Mouse (Mus musculus) hindbrain, embryonic 11.5 days (tissue): ENCODE measurements around the gene Btbd9. TPM values are rescaled to one million over a fixed set of nuclear protein-coding genes. Genes with fewer than 3 reads are reported as not detected.

Experiments used
- ATAC-seq: fragments of 200-750 bp; cut with Nextera tagmentation; 2 replicates; pipeline ENCODE4 v1.8.0; 2017; ENCODE audit warnings: mild to moderate bottlenecking, moderate TSS enrichment, moderate library complexity; ENCODE audit not compliant: low FRiP score
- DNase-seq: peaks from one replicate; pipeline ENCODE4 v3.0.0-alpha.2; 2015; ENCODE audit warnings: low spot score
- H3K27ac ChIP-seq: fragments of 300-500 bp; sonication (generic); 2 replicates; pipeline ENCODE4 v1.5.1; 2014; ENCODE audit warnings: mild to moderate bottlenecking, low read depth, low read length
- H3K27me3 ChIP-seq: fragments of 300-500 bp; sonication (generic); 2 replicates; pipeline ENCODE4 v1.6.1; 2014; ENCODE audit warnings: mild to moderate bottlenecking, low read length, moderate library complexity, mixed read lengths; ENCODE audit not compliant: control insufficient read depth, insufficient read depth
- H3K36me3 ChIP-seq: fragments of 300-500 bp; sonication (generic); 2 replicates; pipeline ENCODE4 v1.6.1; 2014; ENCODE audit warnings: mild to moderate bottlenecking, low read length, moderate library complexity, mixed read lengths; ENCODE audit not compliant: control insufficient read depth, insufficient read depth
- H3K4me1 ChIP-seq: fragments of 300-500 bp; sonication (generic); replicated peaks from 2 replicates; pipeline ENCODE4 v1.6.1; 2014; ENCODE audit warnings: low read length, mixed read lengths; ENCODE audit not compliant: control insufficient read depth, insufficient read depth
- H3K4me2 ChIP-seq: fragments of 300-500 bp; sonication (generic); replicated peaks from 2 replicates; pipeline ENCODE4 v1.6.1; 2014; ENCODE audit warnings: mild to moderate bottlenecking, low read depth, low read length
- H3K4me3 ChIP-seq: fragments of 300-500 bp; sonication (generic); 2 replicates; pipeline ENCODE4 v1.5.1; 2014; ENCODE audit warnings: low read depth, low read length
- H3K9ac ChIP-seq: fragments of 300-500 bp; sonication (generic); 2 replicates; pipeline ENCODE4 v1.6.1; 2014; ENCODE audit warnings: low read depth, low read length
- H3K9me3 ChIP-seq: fragments of 300-500 bp; sonication (generic); 2 replicates; pipeline ENCODE4 v1.6.1; 2016; ENCODE audit warnings: low read length; ENCODE audit not compliant: control insufficient read depth
- WGBS: fragments of 180-500 bp; shearing (Covaris S2); extraction: QIAGEN DNeasy Blood & Tissue Kit; methylation state at CpG from one replicate; pipeline ENCODE4 v1.1.7; 2014; 5-methylcytosine and 5-hydroxymethylcytosine counted together
- polyA plus RNA-seq: library from polyadenylated mRNA; unstranded; fragments of >200 nt; fragmentation: Nextera tagmentation; extraction: Ambion mirVana; gene quantifications from 2 replicates; pipeline ENCODE4 v1.2.1, GENCODE M21; 2014

Btbd9 gene
- polyA plus RNA-seq, 1 experiment from 2014 or later = 63.0 TPM

- H3K9ac ChIP-seq = no peak overlapping the region
- DNase-seq (no peak), ATAC-seq (no peak)
- H3K4me1 ChIP-seq = no peaks in the 10 kb centered on the region
- no peak overlapping the region for H3K4me2 ChIP-seq
- no peaks in the 10 kb centered on the region for H3K9me3 ChIP-seq
- H3K36me3 ChIP-seq = no peaks in the 10 kb centered on the region
- H3K27me3 ChIP-seq = no peaks in the 10 kb centered on the region
- no peak overlapping the region for H3K4me3 ChIP-seq
- H3K27ac ChIP-seq = no peak overlapping the region
- 92% methylated on average over 4 of the region's 4 CpGs for WGBS
These were observed 184.3 kb downstream of the Btbd9 start for GRCm38 (mm10) chr17:30392031-30392430.

DNA sequence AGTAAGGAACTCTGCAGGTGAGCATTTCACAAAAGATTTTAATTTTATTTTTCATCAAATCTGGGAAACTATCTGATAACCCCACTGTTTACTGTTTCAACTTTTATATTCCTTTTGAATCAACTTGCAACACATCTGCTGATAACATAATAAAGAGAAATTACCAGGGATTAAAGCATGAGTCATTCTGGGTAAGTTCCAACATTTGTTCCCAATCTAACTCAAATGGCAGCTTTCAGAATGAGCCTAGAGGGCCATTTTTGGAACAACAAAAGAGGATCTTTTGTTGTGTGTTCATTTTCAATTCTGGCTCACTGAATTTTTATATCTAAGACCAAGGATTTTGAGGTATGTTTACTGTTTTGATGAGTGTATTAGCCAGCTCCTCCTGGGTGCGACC, 185.1 kb downstream of the Btbd9 start:
- DNase-seq (no peak), ATAC-seq (no peak)
- Histone ChIP-seq H3K4me1 (no peaks in the 10 kb centered on the region), H3K36me3 (no peaks in the 10 kb centered on the region), H3K4me3 (no peak overlapping the region), H3K9ac (no peak overlapping the region), H3K27ac (no peak overlapping the region), H3K27me3 (no peaks in the 10 kb centered on the region), H3K4me2 (no peak overlapping the region), H3K9me3 (no peaks in the 10 kb centered on the region)
- 92% methylated on average over 1 of the region's 1 CpGs for WGBS

DNA sequence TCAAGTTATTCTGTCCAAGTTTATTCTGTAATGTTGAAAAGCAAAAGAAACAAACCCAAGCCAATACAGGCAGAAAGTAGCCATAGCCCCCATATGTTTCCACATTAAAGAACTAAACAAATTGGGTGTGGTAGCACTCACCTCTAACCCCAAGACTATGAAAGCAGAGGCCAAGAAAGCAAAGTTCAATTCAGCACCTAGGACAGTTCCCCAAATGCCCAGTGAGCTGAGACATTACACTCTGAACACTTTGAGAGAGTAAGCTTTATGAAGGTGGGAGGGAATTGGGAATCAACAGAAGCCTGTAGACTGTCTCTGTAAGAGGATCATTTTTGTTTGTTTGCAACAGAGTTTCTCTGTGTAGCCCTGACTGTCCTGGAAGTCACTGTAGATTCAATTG, 186.6 kb downstream of the Btbd9 start:
- Histone ChIP-seq H3K4me3 (no peak overlapping the region), H3K4me1 (no peaks in the 10 kb centered on the region), H3K27me3 (no peaks in the 10 kb centered on the region), H3K36me3 (no peaks in the 10 kb centered on the region), H3K27ac (no peak overlapping the region), H3K9ac (no peak overlapping the region), H3K9me3 (no peaks in the 10 kb centered on the region), H3K4me2 (no peak overlapping the region)
- DNase-seq (peak; percentile 22), ATAC-seq (no peak)

- Histone ChIP-seq H3K9me3 (no peaks in the 10 kb centered on the region), H3K4me2 (no peak overlapping the region), H3K4me3 (no peak overlapping the region), H3K9ac (no peak overlapping the region), H3K27ac (no peak overlapping the region), H3K36me3 (no peaks in the 10 kb centered on the region), H3K4me1 (no peaks in the 10 kb centered on the region), H3K27me3 (no peaks in the 10 kb centered on the region)
- no peak for ATAC-seq
- WGBS = 90% methylated on average over 4 of the region's 4 CpGs
- DNase-seq = no peak
These were observed 187.5 kb downstream of the Btbd9 start for GRCm38 (mm10) chr17:30388817-30389216.

GRCm38 (mm10) chr17:30388391-30388790, 187.9 kb downstream of the Btbd9 start:
- Histone ChIP-seq H3K36me3 (no peaks in the 10 kb centered on the region), H3K9me3 (no peaks in the 10 kb centered on the region), H3K27ac (no peak overlapping the region), H3K4me3 (no peak overlapping the region), H3K27me3 (no peaks in the 10 kb centered on the region), H3K4me1 (no peaks in the 10 kb centered on the region), H3K4me2 (no peak overlapping the region), H3K9ac (no peak overlapping the region)
- ATAC-seq (no peak), DNase-seq (no peak)
- whole genome bisulfite sequencing = 87% methylated on average over 3 of the region's 3 CpGs

DNA sequence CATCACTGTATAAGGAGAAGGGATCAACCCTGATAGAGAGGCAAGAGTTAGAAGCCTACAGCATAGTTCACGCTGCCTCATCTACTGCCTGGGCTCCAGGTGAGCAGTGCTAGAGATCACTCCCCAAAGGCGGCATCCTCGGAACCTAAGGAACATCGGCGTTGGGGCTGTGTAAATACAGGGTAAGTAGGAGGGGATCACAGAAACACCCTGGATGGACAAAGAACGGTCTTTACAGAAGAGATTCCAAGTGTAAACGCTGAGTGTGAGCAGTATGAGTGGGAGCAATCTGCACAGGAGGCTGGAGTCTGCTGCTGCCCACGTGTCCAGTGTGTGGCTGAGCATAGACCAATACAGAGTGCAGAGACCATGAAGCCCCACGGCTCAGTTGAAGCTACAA, 190.0 kb downstream of the Btbd9 start:
- DNase-seq (no peak), ATAC-seq (no peak)
- no peak overlapping the region for H3K4me3 ChIP-seq
- no peak overlapping the region for H3K4me2 ChIP-seq
- H3K9me3 ChIP-seq = no peaks in the 10 kb centered on the region
- H3K36me3 ChIP-seq = no peaks in the 10 kb centered on the region
- no peak overlapping the region for H3K9ac ChIP-seq
- H3K27me3 ChIP-seq = no peaks in the 10 kb centered on the region
- no peak overlapping the region for H3K27ac ChIP-seq
- 91% methylated on average over 9 of the region's 9 CpGs for WGBS
- H3K4me1 ChIP-seq = no peaks in the 10 kb centered on the region

DNA sequence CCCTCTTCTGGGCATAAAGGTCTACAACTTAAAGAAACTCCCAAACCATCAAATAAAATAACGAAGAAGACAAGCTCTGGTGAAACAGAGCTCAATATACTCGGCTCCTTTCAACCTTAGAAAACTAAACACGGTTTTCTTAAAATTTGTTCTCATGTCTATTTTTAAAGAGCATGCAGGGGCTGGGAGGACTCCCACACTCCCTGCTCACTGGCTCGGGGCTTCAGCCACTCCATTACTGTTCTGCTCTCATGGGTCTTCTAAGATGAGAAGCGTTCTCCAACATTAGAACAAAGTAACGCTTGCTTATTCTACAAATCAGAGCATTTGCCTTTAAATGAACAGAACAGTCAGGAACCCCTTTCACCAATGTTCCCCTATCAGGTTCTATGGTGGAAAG, 192.6 kb downstream of the Btbd9 start:
- no peaks in the 10 kb centered on the region for H3K36me3 ChIP-seq
- no peak overlapping the region for H3K27ac ChIP-seq
- 91% methylated on average over 6 of the region's 6 CpGs for WGBS

GRCm38 (mm10) chr17:30378221-30379010, 197.9 kb downstream of the Btbd9 start:
- Histone ChIP-seq H3K27ac (no peak overlapping the region), H3K27me3 (no peaks in the 10 kb centered on the region), H3K36me3 (no peaks in the 10 kb centered on the region), H3K9ac (no peak overlapping the region), H3K4me2 (no peak overlapping the region), H3K9me3 (no peaks in the 10 kb centered on the region), H3K4me1 (0 out of 2 replicates have a peak, but pooled peaks cover 6% of the 10 kb centered on the region), H3K4me3 (no peak overlapping the region)
- peak; percentile 25 for DNase-seq
- WGBS = 26% methylated on average over 5 of the region's 5 CpGs
- no peak for ATAC-seq

More for the DNA sequence above, 192.6 kb downstream of the Btbd9 start:
- no peaks in the 10 kb centered on the region for H3K9me3 ChIP-seq
- H3K9ac ChIP-seq = no peak overlapping the region
- no peaks in the 10 kb centered on the region for H3K27me3 ChIP-seq
- H3K4me2 ChIP-seq = no peak overlapping the region
- ATAC-seq (no peak), DNase-seq (no peak)
- no peaks in the 10 kb centered on the region for H3K4me1 ChIP-seq
- H3K4me3 ChIP-seq = no peak overlapping the region

GRCm38 (mm10) chr17:30377754-30378153, 198.5 kb downstream of the Btbd9 start:
- ATAC-seq (no peak), DNase-seq (no peak)
- no peaks in the 10 kb centered on the region for H3K9me3 ChIP-seq
- no peak overlapping the region for H3K27ac ChIP-seq
- no peaks in the 10 kb centered on the region for H3K27me3 ChIP-seq
- H3K36me3 ChIP-seq = no peaks in the 10 kb centered on the region
- WGBS = 16% methylated on average over 1 of the region's 1 CpGs
- no peak overlapping the region for H3K9ac ChIP-seq
- H3K4me1 ChIP-seq = 0 out of 2 replicates have a peak, but pooled peaks cover 6% of the 10 kb centered on the region
- no peak overlapping the region for H3K4me3 ChIP-seq
- no peak overlapping the region for H3K4me2 ChIP-seq
